Mouse (Mus musculus): ENCODE measurements around the gene Cmklr1. TPM values are rescaled to one million over a fixed set of nuclear protein-coding genes. Genes with fewer than 3 reads are reported as not detected.

The Cmklr1 gene
- total RNA-seq, 4 experiments from 2014 or later: 5.1 to 23.1 (median 13.4) TPM

DNA sequence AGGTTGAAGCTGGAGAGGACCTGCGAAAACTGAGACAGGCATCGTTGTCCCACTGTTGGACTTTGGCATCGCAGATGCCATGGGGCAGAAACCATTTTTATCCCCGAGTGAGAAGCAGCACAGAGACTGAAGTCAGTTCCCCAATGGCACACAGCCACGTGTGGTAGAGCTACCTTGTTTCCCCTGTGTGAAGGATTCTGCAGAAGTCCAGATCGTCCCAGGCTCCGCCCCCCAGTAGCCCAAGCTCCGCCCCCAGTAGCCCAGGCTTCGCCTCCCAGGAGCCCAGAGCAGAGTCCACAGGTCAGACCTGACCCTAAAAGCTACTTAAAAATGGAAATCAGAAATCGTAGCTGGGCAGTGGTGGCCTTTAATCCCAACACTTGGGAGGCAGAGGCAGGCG is 4.0 kb upstream of the Cmklr1 start:
- no peak for DNase-seq (ENCODE audit: low spot score in 2 of 2)

DNA sequence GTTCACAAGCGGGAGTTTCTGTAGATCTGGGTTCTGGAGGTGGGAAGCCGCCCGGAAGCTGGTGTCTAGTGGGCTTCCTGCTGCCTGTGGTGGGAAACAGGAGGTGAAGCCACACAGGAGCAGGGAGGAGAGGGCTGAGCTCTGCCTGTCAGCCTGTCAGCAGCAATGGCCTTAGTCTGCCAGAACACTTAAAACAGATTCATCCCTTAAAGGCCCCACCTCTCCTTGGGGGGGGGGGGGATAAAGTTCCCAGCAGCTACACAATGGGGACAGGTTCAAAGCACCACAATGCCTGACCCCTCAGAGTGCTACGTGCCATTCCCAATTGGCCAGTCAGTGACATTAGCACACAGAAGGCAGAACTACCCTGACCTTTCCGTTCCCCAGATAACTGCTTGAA is 2.0 kb upstream of the Cmklr1 start:
- no peak for DNase-seq (ENCODE audit: low spot score in 2 of 2)

DNA sequence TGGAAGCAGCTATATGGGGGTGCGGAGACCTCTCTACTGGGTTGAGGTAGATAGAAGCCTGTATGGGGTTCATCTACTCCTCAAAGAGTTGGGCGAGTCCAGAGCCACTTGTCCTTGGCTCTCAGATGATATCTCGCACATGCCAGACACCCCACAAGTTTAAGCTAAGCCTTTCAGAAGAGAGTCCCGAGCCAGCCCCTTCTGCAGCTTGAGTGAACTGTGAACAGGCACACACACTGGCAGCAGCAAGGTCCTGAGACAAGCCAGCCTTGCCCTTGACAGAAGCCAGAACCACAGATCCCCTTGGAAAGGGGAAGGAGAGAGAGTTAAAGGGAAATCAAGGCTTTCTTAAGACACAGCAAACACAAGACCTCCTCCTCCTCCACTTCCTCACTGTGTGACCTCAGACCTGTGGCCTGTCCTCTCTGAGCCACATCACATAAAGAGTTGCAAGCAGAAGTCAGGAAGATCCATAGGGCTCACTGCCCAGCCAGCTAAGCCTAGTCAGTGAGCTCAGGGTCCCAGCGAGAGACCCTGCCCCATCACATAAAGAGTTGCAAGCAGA is 1.5 kb downstream of the Cmklr1 start:
- DNase-seq (ENCODE audit: low spot score in 2 of 2): no peak

DNA sequence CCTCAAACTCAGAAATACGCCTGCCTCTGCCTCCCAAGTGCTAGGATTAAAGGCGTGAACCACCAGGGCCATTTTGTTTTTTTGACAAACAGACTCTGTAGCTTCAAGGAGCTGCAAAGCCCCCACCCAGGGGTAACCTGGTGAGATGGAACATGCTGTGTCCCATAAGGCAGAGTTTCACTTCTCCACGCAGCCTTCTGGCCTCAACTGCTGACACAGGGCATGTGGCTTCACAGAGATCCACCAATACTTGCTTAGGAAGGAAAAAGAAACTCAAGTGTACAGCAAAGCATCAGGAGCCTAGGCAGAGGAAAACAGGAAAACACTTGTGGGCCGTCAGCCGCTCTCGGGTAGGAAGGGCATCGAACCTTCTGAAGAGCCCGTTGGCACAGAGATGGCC is 3.1 kb downstream of the Cmklr1 start:
- no peak for DNase-seq (ENCODE audit: low spot score in 2 of 2)

DNA sequence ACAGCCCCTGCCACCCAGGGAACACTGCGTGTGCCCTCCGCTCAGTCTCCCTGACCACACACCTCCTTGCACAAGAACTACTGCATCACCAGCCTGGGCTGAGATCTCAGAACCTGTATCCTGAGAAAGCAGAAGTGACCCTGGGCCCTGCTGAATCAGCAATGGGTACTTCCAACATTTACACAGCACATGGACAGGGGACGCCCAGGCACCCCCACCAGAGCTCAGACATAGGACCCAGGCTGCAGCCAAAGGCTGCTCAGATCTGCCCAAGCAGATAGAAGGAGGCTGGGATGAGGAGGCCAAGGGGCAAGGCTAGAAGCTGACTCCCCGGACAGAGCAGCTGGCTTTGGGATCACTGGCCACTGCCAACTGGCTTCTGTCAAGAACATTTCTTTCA is 5.7 kb downstream of the Cmklr1 start:
- no peak for DNase-seq (ENCODE audit: low spot score in 2 of 2)

DNA sequence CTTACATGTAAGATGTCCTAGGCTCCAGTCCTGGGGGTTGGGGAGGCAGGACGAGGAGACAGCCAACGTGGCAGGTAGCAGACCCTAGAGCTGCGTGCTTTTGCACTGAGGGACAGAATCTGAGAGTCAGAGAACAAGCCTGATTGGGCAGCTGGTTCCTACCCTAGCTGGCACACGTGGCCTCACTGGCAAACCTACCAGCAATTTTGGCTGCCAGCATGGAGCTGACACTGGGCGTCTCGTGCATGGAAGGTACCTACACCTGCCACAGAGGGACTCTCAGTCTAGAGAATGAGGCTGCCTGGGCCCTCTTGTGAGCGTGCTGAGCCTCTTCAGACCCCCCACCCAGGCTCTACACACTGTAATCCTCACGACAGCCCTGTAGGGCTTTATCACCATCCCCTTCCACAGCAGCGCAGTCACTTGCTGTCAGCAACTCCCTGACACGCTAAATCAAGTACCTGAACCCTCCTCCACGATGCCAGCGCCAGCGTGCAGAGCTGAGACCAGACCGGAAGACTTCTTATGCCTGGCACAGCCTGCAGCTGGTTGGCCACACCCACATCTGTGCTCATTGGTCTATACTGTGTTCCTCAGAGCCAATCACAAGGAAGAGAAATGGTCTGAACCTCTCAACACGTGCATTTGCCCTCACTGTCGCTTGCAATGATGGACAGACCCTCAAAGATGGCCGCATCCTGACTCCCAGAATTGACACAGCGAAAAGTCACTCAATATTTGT is 6.9 kb downstream of the Cmklr1 start:
- peak; percentile 46 to 52 for DNase-seq (ENCODE audit: low spot score in 2 of 2)

DNA sequence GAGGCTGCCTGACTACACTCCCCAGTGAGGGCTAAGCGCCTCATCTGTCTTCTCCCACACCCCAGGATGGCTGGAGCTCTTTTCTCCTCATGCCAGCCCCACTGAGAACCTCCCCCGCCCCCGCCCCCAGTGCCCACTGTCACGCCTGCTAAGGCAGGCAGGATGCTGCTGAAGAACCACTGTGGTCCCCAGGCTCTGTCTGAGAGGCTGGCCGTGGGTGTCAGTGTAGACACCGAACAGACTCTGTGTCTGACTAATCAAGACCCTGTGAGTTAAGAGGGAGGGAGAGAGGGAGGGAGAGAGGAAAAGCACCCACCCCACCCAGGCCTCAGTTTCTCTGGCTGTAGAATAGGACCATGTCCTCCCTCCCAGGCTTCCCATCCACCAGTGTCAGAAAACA is 9.2 kb downstream of the Cmklr1 start:
- no peak for DNase-seq (ENCODE audit: low spot score in 2 of 2)

DNA sequence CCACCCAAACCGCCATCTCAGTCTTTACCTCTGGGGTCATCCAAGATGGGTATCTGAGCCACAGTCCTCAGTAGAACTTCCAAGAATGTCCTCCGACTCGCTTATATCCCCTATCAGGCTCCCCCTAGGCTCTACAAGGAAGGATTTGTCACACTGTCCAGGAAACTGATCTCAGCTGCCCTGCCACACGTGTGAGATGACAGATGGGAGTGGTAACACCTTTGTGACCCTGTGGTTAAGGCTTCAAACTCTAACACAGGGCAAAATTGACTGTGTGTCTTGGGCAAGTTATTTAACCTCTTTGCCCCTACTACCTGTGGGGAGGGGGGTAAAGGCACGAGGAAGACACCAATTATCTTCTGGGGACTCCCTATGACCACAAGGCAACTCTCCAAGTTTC is 11.1 kb downstream of the Cmklr1 start:
- DNase-seq (ENCODE audit: low spot score in 2 of 2): no peak

DNA sequence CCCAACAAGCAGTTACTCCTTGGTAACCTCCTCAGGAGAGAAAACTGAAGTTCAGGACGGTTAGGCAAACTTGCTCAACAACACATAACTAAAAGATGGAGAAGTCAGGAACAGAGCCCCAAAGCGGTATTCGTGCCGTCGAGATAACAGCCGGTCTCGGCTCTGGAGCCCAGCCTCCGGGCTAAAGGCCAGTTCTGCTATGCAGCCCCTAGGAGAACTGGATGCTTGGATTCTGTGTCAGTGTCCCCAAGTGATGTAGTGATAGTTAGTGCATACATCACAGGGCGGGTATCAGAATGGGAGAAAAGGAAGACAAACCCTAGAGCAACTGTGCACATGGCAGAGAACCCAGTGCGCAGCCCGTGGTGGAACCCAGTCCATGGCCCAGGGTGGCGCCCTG is 12.2 kb downstream of the Cmklr1 start:
- DNase-seq (ENCODE audit: low spot score in 2 of 2): no peak

DNA sequence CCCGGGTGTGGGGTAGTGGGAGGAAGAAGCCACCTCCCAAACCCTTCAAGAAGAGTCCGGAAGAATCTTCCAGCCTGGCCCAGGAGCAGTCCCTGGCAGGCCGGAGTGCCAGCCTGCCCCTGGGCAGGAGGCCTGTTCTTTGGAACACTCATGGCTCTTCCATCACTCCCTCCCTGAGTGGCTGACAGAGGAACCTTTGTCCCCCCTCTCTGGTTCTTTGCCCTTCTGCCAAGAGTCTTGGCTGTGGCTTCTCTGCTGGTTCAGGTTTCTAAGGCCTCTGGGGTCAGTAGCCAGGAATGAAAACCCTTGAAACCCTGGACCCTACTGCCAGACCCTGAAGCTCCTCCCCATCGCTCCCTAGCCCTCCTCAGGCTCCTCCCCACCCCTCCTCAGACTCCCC is 12.6 kb downstream of the Cmklr1 start:
- peak; percentile 34 to 65 for DNase-seq (ENCODE audit: low spot score in 2 of 2)

DNA sequence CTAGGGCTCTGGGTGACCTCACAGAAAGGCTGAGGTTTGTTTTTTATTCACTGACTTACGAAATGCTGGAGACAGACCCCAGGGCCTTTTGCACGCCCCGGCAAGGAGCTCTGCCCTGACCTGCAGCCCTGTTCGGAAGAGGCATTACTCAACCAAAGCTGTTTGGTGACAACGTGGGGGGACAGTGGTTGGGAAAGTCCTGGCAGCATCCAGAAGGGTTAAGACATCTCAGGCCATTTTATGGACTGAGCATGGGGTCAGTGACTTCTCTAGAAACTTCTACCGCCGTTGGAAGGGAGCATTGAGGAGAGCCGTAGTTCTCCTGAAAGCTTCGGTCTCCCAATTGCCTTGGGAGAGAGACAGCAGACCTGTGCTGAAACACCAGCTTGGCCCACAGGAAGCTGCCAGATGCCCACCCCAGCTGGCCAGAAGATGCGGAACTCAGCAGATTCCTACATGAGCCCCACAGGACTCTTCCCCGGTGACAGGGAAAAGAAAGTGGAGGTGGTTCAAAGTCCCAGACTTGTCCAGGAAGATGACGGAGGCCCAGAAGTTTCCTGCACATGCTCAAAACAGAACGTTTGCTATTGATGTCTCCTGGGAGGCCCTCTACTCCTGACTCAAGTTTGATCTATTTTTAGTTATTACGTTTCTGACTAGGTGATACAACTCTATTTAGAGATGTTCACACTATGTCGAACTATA is 14.2 kb downstream of the Cmklr1 start:
- no peak for DNase-seq (ENCODE audit: low spot score in 2 of 2)

DNA sequence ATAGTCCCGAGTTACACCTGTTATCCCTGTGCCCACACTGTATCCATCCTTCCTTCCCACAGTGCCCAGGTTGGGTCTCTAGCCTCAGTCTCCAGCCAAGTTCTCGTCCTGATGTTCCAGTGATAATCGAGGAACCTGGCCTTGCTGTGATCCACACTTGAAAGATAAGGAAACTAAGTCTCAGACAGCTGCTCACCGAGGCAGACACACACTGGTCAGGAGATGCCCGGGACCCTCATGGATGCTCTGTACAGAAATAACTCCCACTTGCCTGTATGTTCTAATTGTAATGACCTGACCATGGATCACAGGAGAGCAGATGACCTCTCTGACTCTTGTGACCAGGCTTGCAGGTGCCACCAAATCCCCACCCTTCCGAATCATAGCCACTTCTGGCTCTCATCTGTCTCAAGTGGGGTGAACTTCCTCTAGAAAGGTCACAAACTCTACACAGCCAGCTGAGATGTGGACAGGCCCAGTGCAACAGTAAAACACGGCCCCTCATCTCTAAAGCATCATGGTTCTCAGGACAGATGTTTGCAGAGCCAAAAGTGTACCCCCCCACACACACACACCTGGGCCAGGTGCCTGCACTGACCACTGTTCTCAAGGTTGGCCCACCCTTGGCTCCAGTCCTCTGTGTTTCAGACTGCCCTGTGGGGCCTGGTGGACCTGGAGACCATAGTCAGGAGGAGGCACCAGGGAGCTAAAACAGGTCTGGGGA is 15.2 kb downstream of the Cmklr1 start:
- DNase-seq (ENCODE audit: low spot score in 2 of 2): no peak

DNA sequence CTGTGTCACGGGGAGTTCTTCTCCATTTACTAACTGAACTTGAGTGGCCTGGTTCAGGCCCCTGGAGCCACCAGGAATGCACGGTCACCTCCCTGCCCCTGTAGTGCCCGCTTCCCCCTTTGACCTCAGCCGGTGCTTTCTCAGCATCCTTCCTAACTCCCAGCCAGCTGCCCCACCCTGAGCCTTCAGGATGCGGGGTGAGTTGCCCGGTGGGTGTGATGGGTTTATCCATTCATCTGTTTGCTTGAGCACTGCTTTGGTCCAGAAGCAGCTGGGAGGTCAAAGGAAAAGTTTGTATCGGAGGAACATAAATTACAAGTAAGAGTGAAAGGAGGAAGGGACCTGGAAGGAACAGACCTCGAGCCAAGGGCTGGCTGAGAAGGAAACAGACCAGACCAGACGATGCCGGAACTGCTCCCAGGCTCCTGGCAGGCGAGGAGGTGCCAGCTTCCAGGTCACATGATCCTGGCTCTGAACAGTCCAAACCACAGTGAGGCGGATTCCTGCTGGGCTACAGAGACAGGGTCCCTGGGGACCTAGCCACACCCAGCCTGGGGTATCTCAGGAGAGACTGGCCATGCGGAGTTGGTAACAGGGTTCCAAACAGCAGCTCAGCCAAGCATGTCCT is 16.1 kb downstream of the Cmklr1 start:
- DNase-seq (ENCODE audit: low spot score in 2 of 2): peak; percentile 48 to 56

DNA sequence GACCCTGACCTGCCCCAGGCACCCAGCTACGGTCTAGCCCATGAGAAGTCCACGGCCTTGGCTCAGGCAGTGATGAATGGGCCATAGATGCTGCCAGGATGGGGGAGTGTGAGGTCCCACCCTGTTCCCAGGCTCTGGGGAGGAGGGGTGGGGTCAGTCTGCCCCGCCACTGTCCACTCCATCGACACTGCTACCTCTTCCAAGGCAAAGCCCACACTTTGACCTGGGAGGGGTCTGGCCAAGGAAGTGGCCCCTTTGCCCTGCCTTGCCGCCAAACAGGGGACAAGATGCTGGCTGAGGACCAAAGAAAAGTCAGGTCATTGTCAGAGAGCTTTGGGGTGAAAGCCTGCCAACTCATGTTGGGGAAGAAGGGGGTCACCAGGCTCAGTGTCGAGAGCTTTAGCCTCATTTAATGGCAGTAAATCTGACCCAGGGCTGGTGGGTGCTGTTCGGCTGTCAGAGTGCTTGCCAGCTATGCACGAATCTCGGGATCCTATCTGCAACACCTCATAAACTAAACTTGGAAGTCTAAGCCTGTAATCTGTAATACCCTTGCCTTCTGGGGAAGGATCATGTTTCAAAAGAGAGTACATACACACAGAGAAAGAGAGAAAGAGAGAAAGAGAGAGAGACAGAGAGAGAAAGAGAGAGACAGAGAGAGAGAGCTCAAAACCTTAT is 17.1 kb downstream of the Cmklr1 start:
- DNase-seq (ENCODE audit: low spot score in 2 of 2): no peak

DNA sequence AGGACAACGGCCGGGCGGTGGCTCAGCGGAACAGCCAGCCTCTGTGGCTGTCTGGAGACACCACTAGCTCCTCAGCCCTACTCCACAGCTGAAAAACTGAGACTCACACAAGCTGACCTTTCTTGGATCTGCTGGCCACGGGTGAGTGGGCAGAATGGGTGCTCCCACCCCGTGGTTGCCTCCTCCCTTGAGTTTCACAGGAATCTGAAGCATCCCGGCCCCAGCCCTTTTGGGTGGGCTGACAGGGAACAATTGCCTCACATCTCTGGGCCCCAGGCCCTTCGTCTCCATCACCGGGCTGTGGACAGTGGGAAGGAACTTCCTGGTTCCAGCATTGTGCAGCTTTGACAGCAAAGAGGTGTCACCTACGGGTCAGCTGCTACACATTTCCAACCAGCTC is 20.1 kb downstream of the Cmklr1 start:
- DNase-seq (ENCODE audit: low spot score in 2 of 2): no peak

DNA sequence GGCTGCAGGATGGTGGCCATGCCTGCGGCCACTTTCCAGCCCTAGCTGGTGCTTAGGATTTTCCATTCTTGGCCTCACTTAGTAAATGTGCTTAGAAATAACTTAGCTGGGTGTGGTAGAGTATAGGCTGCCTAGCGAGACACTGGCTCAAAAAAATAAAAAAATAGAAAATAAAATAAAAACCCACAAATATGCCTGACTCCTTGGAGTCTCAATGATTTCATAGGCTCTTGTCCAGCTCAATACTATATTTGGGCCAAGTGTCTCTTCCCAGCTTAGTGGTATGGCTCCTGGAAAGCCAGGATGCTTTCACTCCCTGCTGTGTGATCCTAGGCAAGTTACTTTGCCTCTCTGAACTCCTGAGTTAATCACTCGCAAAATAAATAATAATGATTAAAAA is 21.0 kb downstream of the Cmklr1 start:
- no peak for DNase-seq (ENCODE audit: low spot score in 2 of 2)

DNA sequence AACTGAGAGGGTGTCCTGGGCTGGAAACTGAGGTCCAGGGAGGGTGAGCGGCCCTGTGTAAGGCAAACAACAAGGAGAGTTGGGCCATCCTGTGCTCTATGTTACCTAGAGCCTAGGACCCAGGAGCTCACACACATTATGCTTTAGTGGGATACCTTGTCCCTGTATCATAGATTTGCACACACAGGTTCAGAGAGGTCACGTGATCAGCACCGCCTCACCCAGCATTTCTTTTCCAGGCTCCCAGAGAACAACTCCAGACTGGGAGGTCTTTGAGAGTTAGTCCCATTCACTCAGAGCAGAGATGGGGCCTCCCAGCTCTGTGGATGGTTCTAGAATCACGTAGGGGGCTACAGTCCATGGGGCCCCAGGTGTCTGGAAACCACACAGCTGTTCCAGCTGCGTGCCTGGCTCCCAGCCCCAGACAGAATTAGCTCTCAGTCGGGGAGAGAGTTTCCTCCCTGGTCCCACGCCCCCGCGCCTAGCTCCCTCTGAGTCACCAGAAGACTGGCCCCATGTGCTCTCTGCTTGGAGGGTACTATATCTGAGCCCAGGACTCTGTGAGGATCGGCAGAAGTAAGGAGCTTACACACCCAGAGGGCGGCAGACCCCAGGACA is 22.3 kb downstream of the Cmklr1 start:
- DNase-seq (ENCODE audit: low spot score in 2 of 2): no peak

DNA sequence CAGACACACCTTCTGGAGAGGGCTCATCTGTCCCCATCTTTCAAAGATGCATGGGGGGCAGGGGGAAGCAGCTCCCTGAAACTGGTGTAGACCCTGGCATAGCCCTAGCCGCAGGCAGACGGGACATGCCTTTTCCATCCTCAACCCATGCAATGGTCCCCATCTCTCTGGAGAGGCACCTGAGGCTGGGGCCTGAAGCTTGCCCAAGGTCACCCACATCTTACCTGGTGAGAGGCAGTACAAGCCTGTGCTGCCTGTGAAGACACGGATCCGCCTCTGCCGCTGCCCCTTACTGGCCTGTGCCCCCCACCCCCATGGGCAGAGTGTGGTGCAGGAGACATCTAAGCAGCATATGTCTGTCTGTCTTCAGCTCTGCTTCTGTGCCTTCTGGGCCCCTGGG is 23.2 kb downstream of the Cmklr1 start:
- DNase-seq (ENCODE audit: low spot score in 2 of 2): no peak

DNA sequence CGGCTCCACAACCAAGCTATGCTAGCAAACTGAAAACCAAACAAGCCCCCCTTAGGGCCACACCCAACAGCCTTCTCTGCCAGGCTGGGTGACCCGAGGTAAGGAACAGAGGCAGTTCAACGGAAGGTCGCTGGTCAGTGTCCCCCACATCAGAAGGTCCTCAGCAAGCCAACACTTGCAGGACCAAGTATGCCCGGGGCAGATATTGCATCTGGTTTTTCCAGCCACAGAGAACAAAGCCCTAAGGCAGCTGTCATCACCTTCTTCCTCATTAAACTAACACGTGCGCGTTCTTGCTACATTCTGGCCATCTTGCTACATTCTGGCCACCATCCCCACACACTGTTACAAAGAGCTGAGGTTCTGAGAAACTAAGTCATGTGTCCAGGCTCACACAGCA is 23.9 kb downstream of the Cmklr1 start:
- no peak for DNase-seq (ENCODE audit: low spot score in 2 of 2)

DNA sequence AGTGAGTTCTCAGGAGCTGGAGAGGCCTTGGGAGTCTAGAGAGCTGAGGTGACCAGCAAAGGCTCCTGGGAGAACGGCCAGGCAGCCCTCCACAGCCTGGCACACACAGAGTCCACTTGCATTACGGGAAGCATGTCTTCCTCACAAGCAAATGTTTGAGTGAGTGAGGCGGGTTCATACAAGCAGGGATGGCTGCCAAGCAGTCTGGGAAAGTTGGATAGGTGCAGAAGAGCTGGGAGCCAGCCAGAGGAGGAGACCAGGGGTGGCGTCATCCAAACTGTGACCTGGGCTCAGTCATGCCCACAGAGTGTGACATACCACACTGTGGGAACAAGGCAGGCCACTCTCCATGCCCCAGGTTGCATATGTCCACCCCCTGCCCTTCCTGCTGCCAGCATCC is 25.2 kb downstream of the Cmklr1 start:
- DNase-seq (ENCODE audit: low spot score in 2 of 2): no peak

DNA sequence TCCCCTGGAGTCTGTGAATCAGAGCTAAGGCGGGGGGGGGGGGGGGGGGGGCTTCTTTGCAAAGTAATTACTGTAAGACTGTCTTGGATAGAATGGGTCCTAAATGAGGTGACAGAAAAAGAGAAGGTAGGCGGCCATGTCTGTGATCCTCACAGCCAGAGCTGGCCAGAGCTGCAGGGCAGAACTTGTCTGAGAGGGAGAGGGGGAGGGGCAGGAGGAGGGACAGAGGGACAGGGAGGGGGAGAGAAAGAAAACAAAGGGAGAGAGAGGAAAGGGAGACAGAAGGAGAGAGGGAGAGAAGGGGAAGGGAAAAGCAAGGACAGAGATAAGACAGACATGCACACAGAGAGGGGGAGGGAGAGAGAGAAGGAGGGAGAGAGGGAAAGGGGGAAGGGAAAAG is 27.2 kb downstream of the Cmklr1 start:
- no peak for DNase-seq (ENCODE audit: low spot score in 2 of 2)

All from layer of hippocampus, adult 8-10 months (tissue).